8 mouse cellular contexts compared by ENCODE assay signal in the genomic region with DNA sequence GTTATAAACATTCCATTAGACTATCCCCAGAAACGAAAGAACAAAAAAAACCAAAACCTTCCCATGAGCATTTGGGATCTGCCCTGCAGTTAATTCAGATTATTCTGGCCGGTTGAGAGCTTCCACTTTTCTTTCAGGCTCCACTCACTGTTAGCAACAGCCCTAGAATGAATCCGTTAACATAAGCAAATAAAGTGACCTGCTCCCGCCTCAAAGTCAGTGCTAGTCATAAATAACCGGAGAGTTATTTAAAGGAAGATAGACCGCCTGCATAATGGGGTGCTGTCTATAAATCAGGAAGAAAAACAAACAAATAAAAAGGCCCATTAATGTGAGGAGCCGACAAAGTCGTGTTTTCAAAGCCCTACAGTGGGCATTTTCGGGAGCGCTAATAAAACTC.
DNase-seq lines count a peak whose midpoint lies in the region; ATAC-seq and TF ChIP-seq lines count a peak whose summit lies in the region.

No protein-coding gene starts in this region.

- no peak for TF ChIP-seq CTCF in kidney, adult 2 months (conservative IDR thresholded peaks at IDR 0.05; ENCODE audit: insufficient read depth, insufficient read length, low read depth, low read length)
- TF ChIP-seq CTCF in midbrain, postnatal 0 days (IDR thresholded peaks at IDR 0.05) = no peak

- no peak overlapping the region for H3K9ac ChIP-seq in embryonic facial prominence, embryonic 12.5 days
- H3K9ac ChIP-seq in intestine, embryonic 14.5 days (ENCODE audit: low read length) = no peak overlapping the region
- H3K9ac ChIP-seq in midbrain, postnatal 0 days (replicated peaks; ENCODE audit: low read length, poor library complexity, severe bottlenecking) = no peak overlapping the region

- no peak overlapping the region for H3K27ac ChIP-seq in kidney, adult 2 months (ENCODE audit: insufficient read depth, low read depth, low read length)
- no peak overlapping the region for H3K27ac ChIP-seq in embryonic facial prominence, embryonic 12.5 days
- no peak overlapping the region for H3K27ac ChIP-seq in intestine, embryonic 14.5 days (ENCODE audit: low read depth)
- H3K27ac ChIP-seq in midbrain, postnatal 0 days (ENCODE audit: low read depth, low read length) = no peak overlapping the region

- peak overlapping the region; percentile 41 for H3K4me2 ChIP-seq in embryonic facial prominence, embryonic 12.5 days (replicated peaks)
- peak overlapping the region; percentile 42 for H3K4me2 ChIP-seq in intestine, embryonic 14.5 days (ENCODE audit: low read length)
- peak overlapping the region; percentile 41 for H3K4me2 ChIP-seq in midbrain, postnatal 0 days (ENCODE audit: low read depth, low read length, poor library complexity, severe bottlenecking)

- DNase-seq in kidney, adult 2 months = peak; percentile 22
- DNase-seq in kidney, postnatal 4 days = no peak
- DNase-seq in intestine, embryonic 14.5 days (ENCODE audit: low spot score) = no peak
- no peak for DNase-seq in midbrain, postnatal 0 days (ENCODE audit: low spot score)
- no peak for DNase-seq in thymus, postnatal 4 days
- DNase-seq in left cerebral cortex, postnatal 36 days (ENCODE audit: low spot score in 2 of 2) = no peak
- no peak for DNase-seq in right cerebral cortex, adult 18-20 months

- no peaks in the 10 kb centered on the region; the same call in 1 of the 2 replicates for H3K27me3 ChIP-seq in kidney, adult 2 months (replicated peaks; ENCODE audit: control insufficient read depth, insufficient read depth, low read length)
- no peaks in the 10 kb centered on the region for H3K27me3 ChIP-seq in embryonic facial prominence, embryonic 12.5 days
- peaks cover 7% of the 10 kb centered on the region for H3K27me3 ChIP-seq in intestine, embryonic 14.5 days (replicated peaks; ENCODE audit: control insufficient read depth, insufficient read depth, low read length)
- peaks cover 4% of the 10 kb centered on the region; the same call in 1 of the 2 replicates for H3K27me3 ChIP-seq in midbrain, postnatal 0 days (ENCODE audit: insufficient read depth, low read length)

- no peaks in the 10 kb centered on the region for H3K4me1 ChIP-seq in kidney, adult 2 months (ENCODE audit: control insufficient read depth, insufficient read depth, low read length)
- H3K4me1 ChIP-seq in embryonic facial prominence, embryonic 12.5 days = peaks cover 11% of the 10 kb centered on the region
- H3K4me1 ChIP-seq in intestine, embryonic 14.5 days (replicated peaks; ENCODE audit: control insufficient read depth, insufficient read depth, low read length) = peaks cover 5% of the 10 kb centered on the region; the same call in 1 of the 2 replicates
- H3K4me1 ChIP-seq in midbrain, postnatal 0 days (ENCODE audit: insufficient read depth, low read length) = no peaks in the 10 kb centered on the region

- H3K9me3 ChIP-seq in embryonic facial prominence, embryonic 12.5 days = no peaks in the 10 kb centered on the region
- H3K9me3 ChIP-seq in intestine, embryonic 14.5 days (ENCODE audit: control insufficient read depth, low read length) = no peaks in the 10 kb centered on the region
- no peaks in the 10 kb centered on the region for H3K9me3 ChIP-seq in midbrain, postnatal 0 days (ENCODE audit: low read length)

- intact Hi-C loops in left cerebral cortex, postnatal 36 days (cut with DNase I) = no loop called here

- ATAC-seq in embryonic facial prominence, embryonic 12.5 days (ENCODE audit: insufficient number of reproducible peaks, insufficient read depth, low FRiP score, low TSS enrichment) = no peak
- no peak for ATAC-seq in intestine, embryonic 14.5 days (replicated peaks; ENCODE audit: low FRiP score, low TSS enrichment, low read depth)
- ATAC-seq in midbrain, postnatal 0 days (ENCODE audit: low FRiP score) = no peak

- 8% methylated on average over 10 of the region's 10 CpGs for WGBS in kidney, adult 2 months
- WGBS in embryonic facial prominence, embryonic 12.5 days = 17% methylated on average over 10 of the region's 10 CpGs
- WGBS in intestine, embryonic 14.5 days = 3% methylated on average over 10 of the region's 10 CpGs
- WGBS in midbrain, postnatal 0 days = 13% methylated on average over 10 of the region's 10 CpGs

- H3K4me3 ChIP-seq in kidney, adult 2 months (ENCODE audit: insufficient read depth, low read depth, low read length) = peak overlapping the region; percentile 39; the same call in 1 of the 2 replicates
- H3K4me3 ChIP-seq in embryonic facial prominence, embryonic 12.5 days = 0 out of 2 replicates have a peak overlapping the region, but pooled peaks have one; percentile 6
- no peak overlapping the region; the same call in 1 of the 2 replicates for H3K4me3 ChIP-seq in intestine, embryonic 14.5 days (ENCODE audit: low read depth, low read length)
- peak overlapping the region; percentile 18; the same call in 1 of the 2 replicates for H3K4me3 ChIP-seq in midbrain, postnatal 0 days (ENCODE audit: low read depth, low read length)

- TF ChIP-seq POLR2A in kidney, adult 2 months (IDR thresholded peaks at IDR 0.05; ENCODE audit: low read depth, low read length) = no peak

- H3K36me3 ChIP-seq in kidney, adult 2 months (ENCODE audit: control insufficient read depth, insufficient read depth, low read length) = no peaks in the 10 kb centered on the region
- H3K36me3 ChIP-seq in embryonic facial prominence, embryonic 12.5 days = no peaks in the 10 kb centered on the region
- H3K36me3 ChIP-seq in intestine, embryonic 14.5 days (ENCODE audit: control insufficient read depth, insufficient read depth, low read length) = no peaks in the 10 kb centered on the region
- H3K36me3 ChIP-seq in midbrain, postnatal 0 days (ENCODE audit: insufficient read depth, low read length) = no peaks in the 10 kb centered on the region
